ENCODE assay signal across 29 mouse cellular contexts in genomic region chr10:123307300-123307699, GRCm38 (mm10). TPM values are rescaled to one million over a fixed set of nuclear protein-coding genes. Genes with fewer than 3 reads are reported as not detected.
"Had no signal": no experiment of that assay in that cellular context is flagged by ENCODE, and none has a peak within 500 bp of the region (broad histone marks: within the 10 kb centered on the region; RNA-seq: fewer than 3 reads in every experiment).

No protein-coding gene starts in this region.

- H3K9ac ChIP-seq: heart, embryonic 12.5 days; hindbrain, embryonic 12.5 days; hindbrain, embryonic 14.5 days; intestine, embryonic 15.5 days; limb, embryonic 13.5 days; limb, embryonic 15.5 days; liver, embryonic 12.5 days; liver, embryonic 14.5 days had no signal

- H3K9me3 ChIP-seq: heart, embryonic 10.5 days; heart, embryonic 12.5 days; hindbrain, embryonic 10.5 days; hindbrain, embryonic 12.5 days; intestine, embryonic 15.5 days; limb, embryonic 13.5 days; limb, embryonic 15.5 days; liver, embryonic 12.5 days had no signal

- H3K4me1 ChIP-seq: heart, embryonic 10.5 days; heart, embryonic 12.5 days; hindbrain, embryonic 10.5 days; hindbrain, embryonic 12.5 days; intestine, embryonic 15.5 days; limb, embryonic 13.5 days; limb, embryonic 15.5 days; liver, embryonic 12.5 days had no signal

- H3K4me3 ChIP-seq: gastrocnemius, adult 2 months; heart, embryonic 10.5 days; heart, embryonic 12.5 days; hindbrain, embryonic 10.5 days; hindbrain, embryonic 12.5 days; intestine, embryonic 15.5 days; limb, embryonic 13.5 days; limb, embryonic 15.5 days; liver, embryonic 12.5 days had no signal

- H3K4me2 ChIP-seq: heart, embryonic 12.5 days; hindbrain, embryonic 12.5 days; hindbrain, embryonic 14.5 days; intestine, embryonic 15.5 days; limb, embryonic 13.5 days; limb, embryonic 15.5 days; liver, embryonic 12.5 days had no signal

- H3K36me3 ChIP-seq: heart, embryonic 10.5 days; heart, embryonic 12.5 days; hindbrain, embryonic 10.5 days; hindbrain, embryonic 12.5 days; intestine, embryonic 15.5 days; limb, embryonic 13.5 days; limb, embryonic 15.5 days; liver, embryonic 12.5 days had no signal

- DNase-seq: gastrocnemius, adult 2 months; gastrocnemius, postnatal 10 days; gastrocnemius, postnatal 25 days; heart, adult 18-20 months; heart, postnatal 10 days; heart, postnatal 4 days; kidney, adult 18-20 months; kidney, adult 8-10 months; kidney, postnatal 14 days; kidney, postnatal 36 days; layer of hippocampus, adult 9-11 months; layer of hippocampus, postnatal 36 days; left cerebral cortex, postnatal 4 days had no signal

- H3K27ac ChIP-seq: gastrocnemius, adult 2 months; heart, embryonic 10.5 days; hindbrain, embryonic 10.5 days; hindbrain, embryonic 12.5 days; hindbrain, embryonic 14.5 days; intestine, embryonic 15.5 days; kidney, postnatal 0 days; limb, embryonic 13.5 days; limb, embryonic 15.5 days; liver, embryonic 12.5 days; liver, embryonic 14.5 days had no signal

- ATAC-seq: hindbrain, embryonic 16.5 days; inflammation-experienced regulatory T-cells, adult 6 months; intestine, embryonic 15.5 days; intestine, postnatal 0 days; liver, embryonic 12.5 days had no signal

- H3K27me3 ChIP-seq: heart, embryonic 12.5 days; hindbrain, embryonic 12.5 days; intestine, embryonic 15.5 days; limb, embryonic 13.5 days; limb, embryonic 15.5 days; liver, embryonic 12.5 days had no signal

RNA-seq across cellular contexts. Expression of gene Fam19a2, which starts 43.5 kb away (rescaled TPM):
- total RNA-seq: gastrocnemius, adult 2 months; gastrocnemius, postnatal 25 days; granulocyte monocyte progenitor cell, adult 5-6 weeks; heart, adult 18-20 months had no signal
- polyA plus RNA-seq: inflammation-experienced regulatory T-cells, adult 6 months; large intestine, adult 2 months had no signal
